Mouse (Mus musculus) skeletal muscle tissue, adult 2 months (tissue): ENCODE results near the gene Oxct1.

ENCODE experiments used
- DNase-seq: peaks from one replicate; pipeline ENCODE4 v3.0.0-alpha.2; 2012; ENCODE audit warnings: low read depth, low spot score

The Oxct1 gene

DNA sequence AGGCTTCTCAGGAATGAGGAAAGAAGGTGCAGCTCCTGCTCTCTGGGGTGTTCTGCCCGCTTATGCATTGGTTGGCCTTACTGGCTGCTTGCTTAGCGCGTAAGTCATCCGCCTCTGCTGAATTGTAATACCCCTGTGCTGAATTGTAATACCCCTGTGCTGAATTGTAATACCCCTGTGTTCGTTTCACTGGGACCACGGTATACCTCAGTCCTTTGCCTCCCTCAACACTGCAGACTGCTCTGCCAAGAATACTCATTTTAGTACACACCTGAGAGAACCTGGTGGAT is 2.2 kb downstream of the Oxct1 start:
- DNase-seq: no peak

DNA sequence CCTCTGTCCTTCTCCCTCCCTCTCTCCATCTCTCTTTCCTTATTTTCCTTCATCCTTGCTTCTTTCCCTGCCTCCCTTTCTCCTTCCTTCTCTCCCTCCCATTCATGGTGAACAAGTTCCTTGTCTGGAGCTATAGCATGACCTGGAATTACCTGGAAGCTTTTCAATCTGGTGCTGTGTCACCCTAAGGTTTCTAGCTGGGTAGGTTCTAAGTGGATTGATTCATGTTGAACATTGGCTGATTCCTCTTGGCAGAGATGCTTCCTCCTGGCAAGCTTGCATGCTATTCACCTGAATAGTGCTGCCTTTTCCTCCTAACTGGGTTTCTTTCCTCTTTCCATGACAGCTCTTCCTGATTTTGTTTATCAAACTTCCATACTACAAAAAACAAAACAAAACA is 2.8 kb downstream of the Oxct1 start:
- no peak for DNase-seq

GRCm38 (mm10) chr15:4033168-4034004 is 7.2 kb downstream of the Oxct1 start:
- DNase-seq: no peak

DNA sequence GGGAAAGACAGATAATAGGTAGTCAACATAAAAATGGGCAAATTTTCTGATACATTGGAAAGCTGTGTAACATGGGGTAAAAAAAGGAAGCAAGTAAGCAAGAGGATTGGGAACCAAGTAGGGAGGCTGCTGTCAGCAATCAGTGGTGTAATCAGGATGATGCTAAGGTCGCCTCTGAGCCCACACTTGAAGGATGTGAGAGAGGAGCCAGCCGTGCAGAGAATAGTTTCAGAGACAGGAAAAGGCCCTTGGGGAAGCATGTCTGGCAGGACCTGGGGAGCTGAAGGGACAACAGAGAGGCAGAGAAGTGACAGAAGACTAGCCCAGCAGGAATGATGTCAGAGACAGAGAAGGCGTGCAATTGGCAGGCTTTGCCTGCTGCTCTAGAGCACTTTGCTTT is 16.2 kb downstream of the Oxct1 start:
- DNase-seq: no peak

DNA sequence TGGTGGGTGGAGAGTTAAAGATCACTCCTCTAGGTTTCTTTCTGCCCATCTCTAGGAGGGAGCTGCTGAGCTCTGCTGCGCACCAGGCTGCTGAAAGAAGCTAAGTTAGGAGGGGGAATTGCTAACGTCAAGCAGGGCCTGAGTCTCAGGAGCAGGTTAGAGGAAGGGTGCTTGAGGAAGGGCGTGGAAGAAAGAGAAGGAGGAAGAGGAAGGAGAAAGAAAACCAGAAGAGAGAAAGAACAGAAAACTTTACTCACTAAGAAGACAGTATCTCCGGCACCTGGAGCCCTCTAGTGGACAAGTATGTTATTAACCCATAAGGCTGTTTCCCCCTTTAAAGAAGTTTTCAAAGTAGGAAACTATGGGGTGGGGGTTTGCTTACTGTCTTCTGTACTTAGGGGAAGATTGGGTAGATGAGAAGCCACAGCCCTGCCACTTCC is 16.9 kb downstream of the Oxct1 start:
- peak; percentile 14 for DNase-seq

DNA sequence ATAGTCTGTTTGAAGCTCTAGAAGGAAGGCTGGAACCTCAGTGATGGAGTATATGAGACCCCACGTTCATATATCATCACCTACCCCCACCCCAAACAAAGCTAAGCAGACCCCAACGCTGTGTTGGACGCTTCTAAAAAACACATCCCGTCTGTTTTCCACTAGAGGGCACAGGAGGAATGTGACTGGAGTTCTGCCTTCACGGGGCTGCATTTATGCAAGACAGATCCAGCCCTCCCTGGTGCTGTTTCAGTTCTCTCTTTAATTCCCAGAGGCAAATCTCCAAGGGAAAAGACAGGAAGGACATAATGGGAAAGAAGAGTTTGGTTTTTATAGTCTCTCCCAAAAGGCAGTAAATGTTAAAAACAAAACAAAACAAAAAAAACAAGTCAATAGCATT is 30.4 kb downstream of the Oxct1 start:
- peak; percentile 54 for DNase-seq

DNA sequence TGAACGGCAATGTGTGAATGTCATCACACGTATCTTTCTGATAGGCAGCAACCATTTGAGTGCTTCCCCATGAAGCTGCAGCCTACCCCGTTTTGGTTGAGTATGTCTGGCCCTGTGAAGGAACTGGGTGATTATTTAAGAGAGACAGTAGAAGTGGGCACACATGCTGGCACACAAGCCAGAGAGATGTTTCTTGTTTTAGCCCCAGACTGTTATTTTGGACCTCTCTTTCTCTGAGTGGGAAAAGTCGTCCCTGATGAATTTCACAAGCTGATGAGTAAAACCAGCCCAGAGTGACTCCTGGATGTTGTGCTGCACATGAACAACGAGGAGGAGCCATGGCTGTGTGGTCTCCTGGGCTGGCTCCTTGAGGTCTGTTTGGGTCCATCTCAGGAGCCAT is 37.4 kb downstream of the Oxct1 start:
- DNase-seq: no peak

DNA sequence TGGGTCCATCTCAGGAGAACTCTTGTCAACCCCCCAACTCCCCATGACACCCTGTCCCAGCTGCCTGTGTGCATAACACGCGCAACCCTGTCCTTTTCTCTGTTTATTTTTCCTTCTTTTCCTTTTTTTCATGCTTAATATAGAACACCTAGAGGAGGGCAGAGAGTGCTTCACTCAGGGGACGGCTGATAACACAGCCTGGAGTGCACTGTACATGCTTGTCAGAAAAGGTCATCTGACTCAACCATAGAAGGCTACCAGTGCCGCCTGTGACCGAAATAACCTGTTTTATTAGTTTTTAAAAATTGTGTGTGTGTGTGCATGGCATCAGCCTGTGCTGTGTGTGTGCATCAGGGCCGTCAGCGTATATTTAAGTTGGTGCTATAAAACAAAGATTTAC is 37.8 kb downstream of the Oxct1 start:
- DNase-seq: no peak

- DNase-seq: no peak
Measured at GRCm38 (mm10) chr15:4064694-4065093, 38.5 kb downstream of the Oxct1 start.

GRCm38 (mm10) chr15:4067273-4067990 is 41.2 kb downstream of the Oxct1 start:
- DNase-seq: no peak

- DNase-seq: no peak
Measured at GRCm38 (mm10) chr15:4077978-4078377, 51.8 kb downstream of the Oxct1 start.

GRCm38 (mm10) chr15:4078785-4079184 is 52.6 kb downstream of the Oxct1 start:
- no peak for DNase-seq

DNA sequence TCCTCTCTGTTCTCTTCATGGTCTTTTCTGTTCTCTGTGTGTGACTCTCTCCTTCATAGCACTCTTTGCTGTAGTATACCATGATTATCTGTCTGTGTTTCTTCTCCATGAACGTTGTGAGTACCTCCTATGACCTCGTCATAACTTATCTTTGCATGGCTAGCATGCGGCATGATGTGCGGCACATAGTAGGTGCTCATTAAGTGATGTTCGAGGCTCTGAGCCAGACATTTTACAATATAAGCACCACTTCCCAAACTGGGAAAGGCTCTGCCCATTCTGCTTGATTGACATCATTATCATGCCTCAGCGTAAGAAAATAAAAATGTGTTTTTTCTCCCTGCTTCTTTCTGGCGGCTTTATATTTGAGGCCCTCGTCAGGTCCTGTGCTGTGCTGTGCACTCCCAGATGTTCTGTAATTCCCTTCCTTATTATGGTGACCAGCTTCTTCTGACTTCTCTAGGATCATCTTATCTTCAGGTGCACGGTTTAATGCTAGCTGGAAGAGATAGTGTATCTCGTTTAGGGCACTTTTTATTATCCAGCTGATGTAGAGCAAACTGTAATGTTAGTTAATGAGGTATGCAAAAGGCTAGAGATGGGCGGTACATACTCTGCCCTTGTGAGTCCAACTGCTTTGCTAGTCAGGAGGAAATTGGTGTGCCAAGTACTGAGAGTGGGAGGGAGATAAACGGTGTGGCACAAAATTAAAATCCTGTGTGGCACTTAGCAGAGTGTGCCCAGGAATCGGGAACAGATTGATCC is 53.4 kb downstream of the Oxct1 start:
- no peak for DNase-seq

GRCm38 (mm10) chr15:4085600-4086384 is 59.6 kb downstream of the Oxct1 start:
- DNase-seq: no peak

GRCm38 (mm10) chr15:4087446-4087845 is 61.3 kb downstream of the Oxct1 start:
- DNase-seq: no peak

- DNase-seq: no peak
Measured at GRCm38 (mm10) chr15:4087914-4088313, 61.7 kb downstream of the Oxct1 start.

DNA sequence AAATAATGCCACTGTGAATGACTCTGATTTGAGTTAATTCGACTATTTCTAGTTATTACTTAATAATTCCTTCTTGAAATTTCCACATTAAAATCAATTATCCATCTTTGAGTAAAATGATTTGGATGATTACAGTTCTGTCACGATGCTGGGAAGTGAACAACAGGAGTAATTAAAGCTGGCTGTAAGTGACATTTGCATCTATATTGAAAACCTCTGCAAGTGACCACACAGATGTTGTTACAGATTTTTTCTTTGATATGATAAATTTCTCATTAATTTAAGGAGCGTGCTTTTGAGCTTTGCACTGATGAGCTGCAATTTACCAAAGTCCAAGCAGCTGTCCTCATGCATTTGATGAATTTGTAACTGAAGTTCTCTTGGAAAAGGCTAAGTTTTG is 64.4 kb downstream of the Oxct1 start:
- DNase-seq: no peak

DNA sequence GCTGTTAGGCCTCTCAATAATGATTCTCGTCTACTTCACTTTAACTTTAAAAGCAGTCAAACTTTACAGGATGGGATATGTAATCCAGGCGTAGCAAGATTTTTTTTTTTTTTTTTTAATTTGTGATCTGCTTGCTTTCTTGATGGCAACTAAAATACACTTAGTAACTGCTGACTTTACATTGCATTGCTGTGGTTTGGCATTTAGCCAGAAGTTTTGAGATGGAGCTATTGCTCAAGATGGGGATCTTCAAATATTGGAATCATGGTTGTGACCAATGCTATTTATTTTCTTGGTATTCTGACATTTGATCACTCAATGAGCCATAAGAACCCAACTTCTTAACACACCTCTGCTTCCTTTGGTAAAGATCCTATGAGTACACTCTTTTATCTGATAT is 66.4 kb downstream of the Oxct1 start:
- DNase-seq: no peak

DNA sequence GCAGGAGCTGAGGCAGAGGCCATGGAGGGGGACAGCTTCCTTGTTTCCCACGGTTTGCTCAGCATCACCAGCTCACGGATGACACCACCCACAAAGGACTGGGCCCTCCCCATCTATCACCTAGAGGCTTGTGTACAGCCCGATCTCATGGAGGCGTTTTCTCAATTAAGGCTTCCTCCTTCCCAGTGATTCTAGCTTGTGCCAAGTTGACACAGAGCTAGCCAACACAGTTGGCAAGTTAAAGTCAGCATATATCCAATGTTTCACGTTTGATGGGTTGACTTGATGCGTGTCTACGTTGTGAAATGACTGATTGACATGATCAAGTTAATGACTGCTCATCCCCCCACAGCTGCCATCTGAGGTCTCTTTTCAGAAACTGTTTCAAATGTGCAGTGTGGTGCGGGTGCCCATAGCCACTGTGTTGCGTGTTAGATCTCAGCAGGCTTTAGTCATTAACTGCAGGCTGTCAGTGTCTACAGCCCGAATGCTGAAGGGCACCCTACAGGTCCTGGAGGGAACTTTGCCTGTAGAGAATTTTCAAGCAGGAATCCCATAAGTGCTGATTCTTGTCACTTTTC is 74.2 kb downstream of the Oxct1 start:
- DNase-seq: no peak

DNA sequence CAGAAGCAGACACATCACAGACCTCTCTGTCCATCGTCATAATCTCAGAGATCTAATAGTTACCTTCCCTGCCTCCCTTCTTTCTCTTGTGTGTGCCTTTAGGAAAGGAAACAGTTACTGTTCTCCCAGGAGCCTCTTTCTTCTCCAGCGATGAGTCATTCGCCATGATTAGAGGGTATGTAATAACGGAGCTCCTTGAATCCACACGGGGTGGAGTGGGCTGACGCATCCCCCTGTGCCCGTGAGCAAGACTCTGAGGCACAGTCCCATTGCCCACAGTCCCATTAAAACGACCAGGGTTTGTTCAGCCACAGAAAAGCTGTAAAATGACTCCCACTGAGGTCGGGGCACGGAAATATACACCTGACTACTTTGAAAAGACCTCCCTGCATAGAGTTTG is 74.8 kb downstream of the Oxct1 start:
- DNase-seq: no peak

- no peak for DNase-seq
Measured at GRCm38 (mm10) chr15:4104319-4104718, 78.1 kb downstream of the Oxct1 start.
